Mouse (Mus musculus): ENCODE measurements around the gene Rtkn2.

The Rtkn2 gene

DNA sequence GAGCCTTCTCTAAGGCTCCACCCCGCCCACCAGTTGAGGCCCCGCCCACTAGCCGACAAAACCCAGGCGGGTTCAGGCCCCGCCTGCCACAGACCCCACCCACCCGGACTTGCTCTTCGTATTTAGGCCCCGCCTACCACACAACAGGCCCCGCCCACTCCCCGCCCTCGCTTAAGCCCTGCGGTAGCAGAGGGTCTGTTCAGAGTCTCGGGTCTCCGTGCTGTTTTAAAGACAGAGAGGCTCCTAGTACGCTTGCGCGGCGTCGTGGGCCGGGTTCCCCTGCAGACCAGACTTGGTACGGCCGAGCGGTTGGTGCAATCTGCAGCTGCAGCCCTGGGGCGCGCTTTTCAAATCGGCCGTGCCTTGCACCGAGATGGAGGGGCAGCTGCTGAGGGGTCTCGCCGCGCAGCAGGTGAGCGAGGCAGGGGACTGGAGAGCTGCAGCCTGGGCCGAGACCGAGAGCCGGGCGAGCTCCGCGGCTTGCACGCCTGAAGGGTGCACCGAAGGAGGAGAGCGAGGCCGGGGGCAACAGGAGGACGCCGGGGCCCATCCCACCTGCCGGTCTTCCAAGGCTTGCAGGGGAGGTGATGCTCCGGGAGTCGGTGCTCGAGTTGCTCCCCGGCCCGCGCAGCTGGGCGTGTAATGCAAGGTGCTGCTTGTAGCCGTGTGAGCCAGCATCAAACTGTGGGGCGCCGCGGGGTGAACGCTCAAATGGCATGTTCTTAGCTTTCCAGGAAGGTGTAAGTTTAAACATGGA, at the start of gene Rtkn2:
Gene Rtkn2 (plus strand): TSS at position 170 of the 757 bp plus-strand sequence.
- peak; percentile 93 for DNase-seq

DNA sequence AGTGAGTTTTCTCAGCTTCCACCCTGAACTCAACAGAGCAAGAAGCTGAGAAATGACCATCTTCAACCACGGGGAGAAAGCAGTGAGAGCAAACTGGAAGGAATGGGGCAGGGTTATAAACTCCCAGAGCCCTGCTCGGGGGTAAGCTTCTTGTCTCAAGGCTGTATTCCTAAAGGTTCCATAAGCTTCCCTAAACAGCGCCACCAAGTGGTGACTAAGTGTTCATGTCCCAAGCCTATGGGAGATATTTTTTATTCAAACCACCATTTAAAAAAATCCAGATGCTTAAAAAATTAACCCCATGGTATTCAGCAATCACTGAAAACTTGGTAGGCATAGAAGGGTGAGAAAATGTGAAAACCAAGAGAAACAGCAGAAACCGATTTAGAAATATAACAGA, 48.0 kb upstream of the Rtkn2 start:
- DNase-seq, result no peak

DNA sequence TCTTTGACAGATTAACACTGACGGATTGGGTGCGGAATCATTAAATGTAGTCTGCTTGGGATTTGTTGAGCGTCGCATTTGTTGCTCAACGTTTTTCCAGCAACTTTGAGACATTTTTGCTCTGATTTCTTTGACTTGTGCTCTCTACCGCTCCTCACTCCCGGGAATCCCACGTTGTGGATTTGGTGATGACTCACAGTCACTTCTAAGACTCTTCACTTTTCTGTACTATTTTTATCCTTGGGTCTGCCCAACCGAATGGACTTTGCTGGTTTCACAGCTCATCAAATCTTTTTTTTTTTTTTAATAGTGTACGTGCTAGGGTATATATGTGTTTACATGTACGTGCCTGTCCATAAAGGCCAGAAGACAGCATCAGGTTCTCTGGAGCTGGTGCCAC, 46.6 kb upstream of the Rtkn2 start:
- no peak for DNase-seq

GRCm38 (mm10) chr10:67936944-67937343, 42.4 kb upstream of the Rtkn2 start:
- DNase-seq, result no peak

GRCm38 (mm10) chr10:67937775-67938174, 41.6 kb upstream of the Rtkn2 start:
- DNase-seq, result no peak

GRCm38 (mm10) chr10:67939546-67939945, 39.8 kb upstream of the Rtkn2 start:
- DNase-seq, result no peak

- no peak for DNase-seq
These were observed 35.9 kb upstream of the Rtkn2 start for GRCm38 (mm10) chr10:67943513-67943912.

DNA sequence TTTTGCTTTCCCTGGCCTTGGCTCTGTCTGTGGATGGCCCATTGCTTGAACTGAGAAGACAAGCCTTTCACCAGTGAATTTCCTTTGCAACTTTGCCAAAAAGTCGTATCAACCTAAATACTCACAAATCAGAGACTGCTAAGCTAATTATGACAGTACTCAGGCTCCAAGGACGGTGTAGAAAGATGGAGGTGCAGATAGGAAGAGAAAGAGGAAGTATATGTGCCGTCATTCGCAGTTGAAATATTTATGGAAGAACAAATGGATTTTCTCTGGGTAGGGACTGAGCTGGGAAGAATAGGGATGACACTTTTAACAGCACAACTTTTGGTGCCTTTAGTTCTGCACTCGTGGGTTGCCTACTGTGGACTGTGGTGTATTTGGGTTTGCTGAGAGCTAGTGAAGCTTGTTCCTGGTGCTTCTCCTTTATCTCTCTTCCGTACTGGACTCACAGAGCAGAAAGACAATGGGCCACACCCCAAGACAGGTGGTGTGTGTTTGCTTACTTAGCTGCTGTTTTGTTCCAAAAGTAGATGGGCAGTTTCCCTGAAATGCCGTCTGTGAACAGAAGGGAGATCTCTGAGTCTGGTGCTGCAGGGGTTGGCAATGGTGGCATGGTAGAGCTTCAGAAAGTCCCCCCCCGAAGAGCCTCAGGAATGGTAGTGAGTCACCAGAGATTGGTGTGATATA, 29.2 kb upstream of the Rtkn2 start:
- no peak for DNase-seq

- no peak for DNase-seq
These were observed 27.7 kb upstream of the Rtkn2 start for GRCm38 (mm10) chr10:67951690-67952089.

DNA sequence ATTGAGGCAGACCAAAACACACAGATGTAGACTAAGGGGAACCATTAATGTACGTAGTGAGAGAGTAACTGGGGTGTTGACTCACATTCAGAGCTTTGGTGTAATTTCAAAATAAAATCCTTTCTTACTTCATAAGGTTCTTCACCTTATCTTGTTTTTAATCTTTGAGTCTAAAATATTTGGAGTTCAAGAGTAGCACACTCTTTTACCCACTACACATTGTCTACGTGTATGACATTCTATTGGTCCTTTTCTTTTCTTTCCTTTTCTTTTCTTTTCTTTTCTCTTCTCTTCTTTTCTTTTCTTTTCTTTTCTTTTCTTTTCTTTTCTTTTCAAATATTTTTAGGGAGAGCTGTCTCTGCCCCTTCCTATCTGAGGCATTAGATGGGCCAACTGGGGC, 23.4 kb upstream of the Rtkn2 start:
- no peak for DNase-seq

DNA sequence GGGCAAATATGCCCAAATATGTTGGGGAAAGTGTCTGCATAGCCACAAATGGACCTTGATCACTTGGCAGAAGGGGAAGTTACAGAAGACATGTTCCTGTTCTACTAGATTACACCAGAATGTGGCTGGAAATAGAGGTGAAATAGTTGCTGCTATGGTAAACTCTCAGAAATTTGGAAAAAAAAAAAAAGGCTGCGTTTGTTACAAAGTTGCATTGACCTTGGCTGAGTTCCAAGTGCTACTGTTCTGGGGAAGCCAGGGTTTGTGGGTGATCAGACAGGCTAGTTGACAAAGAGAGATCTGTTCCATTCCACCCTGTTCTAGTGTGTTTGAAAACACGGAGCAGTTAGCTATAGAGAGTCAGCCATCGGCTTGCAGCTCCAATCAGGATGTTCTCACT, 19.4 kb upstream of the Rtkn2 start:
- DNase-seq, result no peak

GRCm38 (mm10) chr10:67962496-67962895, 16.9 kb upstream of the Rtkn2 start:
- no peak for DNase-seq

- DNase-seq, result no peak
These were observed 15.3 kb upstream of the Rtkn2 start for GRCm38 (mm10) chr10:67964060-67964459.

- DNase-seq, result no peak
These were observed 14.0 kb upstream of the Rtkn2 start for GRCm38 (mm10) chr10:67965251-67965986.

DNA sequence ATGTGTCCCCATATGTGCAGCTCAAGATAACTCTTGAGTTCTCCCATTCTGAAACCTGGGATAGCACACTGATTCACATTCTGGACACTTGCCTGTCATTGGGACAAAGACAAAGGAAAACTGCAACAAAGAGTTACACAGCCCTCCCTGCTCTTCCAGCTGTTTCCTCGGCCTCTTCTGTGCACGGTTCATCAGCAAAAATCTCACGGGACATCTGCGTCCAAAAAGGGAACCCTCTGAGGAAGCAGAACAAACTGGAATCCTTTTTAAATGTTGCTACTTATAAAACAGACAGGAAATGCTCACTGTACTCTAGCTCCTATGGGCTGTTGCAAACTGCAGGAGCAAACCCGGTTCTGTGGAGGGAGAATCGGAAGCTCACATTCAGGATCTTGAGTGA, 13.3 kb upstream of the Rtkn2 start:
- no peak for DNase-seq

GRCm38 (mm10) chr10:67966983-67967382, 12.4 kb upstream of the Rtkn2 start:
- DNase-seq, result no peak

GRCm38 (mm10) chr10:67971166-67971796, 8.1 kb upstream of the Rtkn2 start:
- no peak for DNase-seq

DNA sequence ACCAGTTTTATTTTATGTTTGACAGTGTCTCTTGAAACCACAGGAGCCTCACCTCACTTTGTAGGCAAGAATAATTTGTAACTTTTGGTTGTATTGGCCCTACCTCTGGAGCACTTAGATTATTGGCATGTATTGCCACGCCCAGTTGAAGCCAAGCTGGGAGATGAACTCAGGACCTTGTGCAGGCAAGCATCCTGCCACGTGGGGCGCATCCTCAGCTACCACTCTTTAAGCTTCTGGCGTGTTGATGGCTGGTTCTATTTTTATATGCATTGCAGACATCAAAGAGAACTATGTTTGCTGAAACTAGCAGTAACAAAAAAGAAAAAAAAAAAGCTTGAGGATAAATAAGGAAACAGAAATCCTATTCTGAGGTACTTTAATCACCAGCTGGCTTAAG, 2.1 kb upstream of the Rtkn2 start:
- no peak for DNase-seq

DNA sequence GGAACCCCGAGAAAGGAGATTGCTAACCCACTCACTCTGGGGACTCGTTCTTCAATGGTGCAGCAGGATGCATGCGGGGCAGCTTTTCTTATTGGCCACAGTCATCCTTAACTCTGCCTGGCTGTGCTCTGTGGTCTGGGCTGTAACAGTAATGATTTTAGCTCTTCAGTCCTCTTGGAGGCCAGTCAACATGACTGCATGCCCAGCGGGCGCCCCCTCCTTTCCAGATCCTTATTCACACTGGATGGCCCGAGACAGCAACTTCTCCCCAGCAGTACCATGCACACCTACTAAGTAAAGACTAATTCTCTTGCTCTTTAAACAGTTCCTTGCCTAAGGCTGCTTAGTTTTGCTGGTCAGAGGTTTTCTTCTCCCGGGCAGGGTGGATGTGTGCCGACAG, 4.4 kb downstream of the Rtkn2 start:
- no peak for DNase-seq

DNA sequence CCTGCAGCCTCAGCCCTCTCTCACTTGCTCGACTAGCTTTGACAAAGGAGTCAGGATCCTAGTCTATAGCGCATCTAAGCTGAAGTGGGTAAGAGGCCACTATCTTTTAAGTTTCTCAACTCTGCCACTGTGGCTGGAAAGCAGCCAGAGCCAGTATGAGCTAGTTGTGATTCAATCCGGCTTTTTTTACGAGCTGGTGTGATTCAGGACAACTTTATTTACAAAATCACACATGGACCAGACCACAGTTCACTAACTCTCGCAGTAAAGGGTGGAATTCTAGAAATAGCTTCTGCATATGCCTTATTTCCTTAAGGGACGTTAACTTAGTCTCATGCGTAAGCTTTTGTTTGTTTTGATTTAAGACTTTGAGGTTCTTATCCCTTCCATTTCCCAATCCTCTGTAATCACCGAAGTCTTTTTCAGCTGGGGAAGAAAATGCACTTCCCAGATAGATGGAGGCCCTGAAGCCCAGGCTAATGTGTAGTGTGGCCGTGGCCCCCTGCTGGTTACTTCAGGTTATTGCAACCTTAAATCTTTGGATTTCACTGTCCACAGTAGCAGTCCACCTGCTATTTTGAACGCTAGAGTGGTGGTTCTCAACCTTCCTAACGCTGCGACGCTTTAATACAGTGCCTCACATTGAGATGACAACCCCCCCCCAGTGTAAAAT, 5.0 kb downstream of the Rtkn2 start:
- DNase-seq, result peak; percentile 64

GRCm38 (mm10) chr10:67985100-67985499, 5.7 kb downstream of the Rtkn2 start:
- no peak for DNase-seq

GRCm38 (mm10) chr10:67995356-67995755, 16.0 kb downstream of the Rtkn2 start:
- DNase-seq, result no peak

GRCm38 (mm10) chr10:67996171-67996570, 16.8 kb downstream of the Rtkn2 start:
- DNase-seq, result peak; percentile 41
